Mouse (Mus musculus) neural tube, embryonic 12.5 days (tissue): Measurements from ENCODE around the gene Tgif1. TPM values are rescaled to one million over a fixed set of nuclear protein-coding genes. Genes with fewer than 3 reads are reported as not detected.

Experiments
- ATAC-seq: fragments of 200-750 bp; cut with Nextera tagmentation; 2 replicates; pipeline ENCODE4 v1.8.0; 2017; ENCODE audit warnings: low read depth, mild to moderate bottlenecking, moderate TSS enrichment, moderate library complexity; ENCODE audit not compliant: low FRiP score
- H3K27ac ChIP-seq: fragments of 300-500 bp; sonication (generic); 2 replicates; pipeline ENCODE4 v1.5.1; 2016
- H3K27me3 ChIP-seq: fragments of 300-500 bp; sonication (generic); replicated peaks from 2 replicates; pipeline ENCODE4 v1.6.1; 2016; ENCODE audit warnings: mild to moderate bottlenecking
- H3K36me3 ChIP-seq: fragments of 300-500 bp; sonication (generic); 2 replicates; pipeline ENCODE4 v1.6.1; 2016; ENCODE audit warnings: mild to moderate bottlenecking
- H3K4me1 ChIP-seq: fragments of 300-500 bp; sonication (generic); 2 replicates; pipeline ENCODE4 v1.6.1; 2016
- H3K4me2 ChIP-seq: fragments of 300-500 bp; sonication (generic); replicated peaks from 2 replicates; pipeline ENCODE4 v1.6.1; 2016; ENCODE audit warnings: mild to moderate bottlenecking
- H3K4me3 ChIP-seq: fragments of 300-500 bp; sonication (generic); 2 replicates; pipeline ENCODE4 v1.5.1; 2016
- H3K9ac ChIP-seq: fragments of 300-500 bp; sonication (generic); 2 replicates; pipeline ENCODE4 v1.6.1; 2016; ENCODE audit warnings: mild to moderate bottlenecking
- H3K9me3 ChIP-seq: fragments of 300-500 bp; sonication (generic); 2 replicates; pipeline ENCODE4 v1.6.1; 2016; ENCODE audit warnings: mild to moderate bottlenecking
- WGBS: fragments of 180-500 bp; shearing (Covaris S2); methylation state at CpG from one replicate; pipeline ENCODE4 v1.1.7; 2016; 5-methylcytosine and 5-hydroxymethylcytosine counted together
- microRNA counts: library from miRNA; unstranded; fragments of <30 nt; microRNA quantifications from one replicate; lab custom pipeline; 2017
- microRNA-seq: library from miRNA; unstranded; fragments of <30 nt; microRNA quantifications from one replicate; pipeline ENCODE4, GENCODE M21; 2017
- polyA plus RNA-seq: library from polyadenylated mRNA; unstranded; fragments of >200 nt; fragmentation: Nextera tagmentation; extraction: Ambion mirVana; gene quantifications from 2 replicates; pipeline ENCODE4 v1.2.1, GENCODE M21; 2016

Gene Tgif1
- polyA plus RNA-seq, 1 experiment from 2014 or later, result 57.2 TPM

- 77% methylated on average over 4 of the region's 4 CpGs for WGBS
- H3K9ac ChIP-seq, result no peak overlapping the region
- H3K36me3 ChIP-seq, result no peaks in the 10 kb centered on the region
- no peaks in the 10 kb centered on the region for H3K9me3 ChIP-seq
- ATAC-seq, result no peak
- no peak overlapping the region for H3K4me3 ChIP-seq
- peaks cover 10% of the 10 kb centered on the region for H3K4me1 ChIP-seq
- H3K27me3 ChIP-seq, result no peaks in the 10 kb centered on the region
- no peak overlapping the region for H3K4me2 ChIP-seq
- H3K27ac ChIP-seq, result no peak overlapping the region
Observed at GRCm38 (mm10) chr17:70795196-70795595, 58.1 kb downstream of the Tgif1 start.

- no peaks in the 10 kb centered on the region for H3K27me3 ChIP-seq
- ATAC-seq, result peak; percentile 46; the same call in 1 of the 2 replicates
- no peaks in the 10 kb centered on the region for H3K9me3 ChIP-seq
- 61% methylated on average over 6 of the region's 6 CpGs for WGBS
- no peaks in the 10 kb centered on the region for H3K36me3 ChIP-seq
- peak overlapping the region; percentile 5 for H3K4me2 ChIP-seq
- peaks cover 10% of the 10 kb centered on the region for H3K4me1 ChIP-seq
- H3K9ac ChIP-seq, result no peak overlapping the region
- H3K27ac ChIP-seq, result no peak overlapping the region; the same call in 1 of the 2 replicates
- H3K4me3 ChIP-seq, result no peak overlapping the region
Observed at GRCm38 (mm10) chr17:70794722-70795121, 58.6 kb downstream of the Tgif1 start.

- Histone ChIP-seq H3K9ac (no peak overlapping the region), H3K9me3 (no peaks in the 10 kb centered on the region), H3K4me3 (no peak overlapping the region), H3K4me1 (peaks cover 10% of the 10 kb centered on the region), H3K36me3 (no peaks in the 10 kb centered on the region), H3K27me3 (no peaks in the 10 kb centered on the region), H3K4me2 (peak overlapping the region; percentile 5), H3K27ac (no peak overlapping the region; the same call in 1 of the 2 replicates)
- peak; percentile 75 for ATAC-seq
- 13% methylated on average over 7 of the region's 7 CpGs for WGBS
Observed at GRCm38 (mm10) chr17:70794291-70794690, 59.1 kb downstream of the Tgif1 start.

MicroRNA genes within 50 kb of the gene (microRNA counts, 519-probe panel; counts per million panel counts)
- 342 counts per million, percentile 67 among the panel's probes with 10 or more counts for microRNA mmu-miR-1195 (lab: Ali Mortazavi, UCI)

Small RNA genes within 50 kb of the gene (microRNA-seq; reads per million reads assigned to microRNA genes)
- not detected for gene Mir1195

Other genes starting within 250 kb of the Tgif1 start
- gene Myom1, start 149.1 kb upstream of the Tgif1 start, polyA plus RNA-seq, result 2.8 and 4.7 TPM in 2 replicates
- 289 and 292 TPM in 2 replicates for gene Myl12a, start 149.3 kb upstream of the Tgif1 start, polyA plus RNA-seq